Mouse (Mus musculus) lung, postnatal 0 days (tissue): Measurements from ENCODE around the gene Fam219a. TPM values are rescaled to one million over a fixed set of nuclear protein-coding genes. Genes with fewer than 3 reads are reported as not detected.

Experiments used
- ATAC-seq: fragments of 200-750 bp; cut with Nextera tagmentation; 2 replicates; pipeline ENCODE4 v1.8.0; 2017; ENCODE audit warnings: moderate library complexity
- DNase-seq: peaks from one replicate; pipeline ENCODE4 v3.0.0-alpha.2; 2016; ENCODE audit warnings: low spot score
- H3K27ac ChIP-seq: fragments of 300-500 bp; sonication (generic); 2 replicates; pipeline ENCODE4 v1.5.1; 2014; ENCODE audit warnings: antibody characterized with exemption, mild to moderate bottlenecking, low read length, mixed read lengths
- H3K27me3 ChIP-seq: fragments of 300-500 bp; sonication (generic); replicated peaks from 2 replicates; pipeline ENCODE4 v1.6.1; 2014; ENCODE audit warnings: low read length, mixed read lengths; ENCODE audit not compliant: insufficient read depth
- H3K36me3 ChIP-seq: fragments of 300-500 bp; sonication (generic); 2 replicates; pipeline ENCODE4 v1.6.1; 2014; ENCODE audit warnings: low read length, mixed read lengths; ENCODE audit not compliant: insufficient read depth
- H3K4me1 ChIP-seq: fragments of 300-500 bp; sonication (generic); 2 replicates; pipeline ENCODE4 v1.6.1; 2014; ENCODE audit warnings: antibody characterized with exemption, low read depth, low read length, mixed read lengths; ENCODE audit not compliant: insufficient read depth
- H3K4me2 ChIP-seq: fragments of 300-500 bp; sonication (generic); replicated peaks from 2 replicates; pipeline ENCODE4 v1.6.1; 2014; ENCODE audit warnings: low read depth, mild to moderate bottlenecking, low read length, moderate library complexity, mixed read lengths
- H3K4me3 ChIP-seq: fragments of 300-500 bp; sonication (generic); 2 replicates; pipeline ENCODE4 v1.5.1; 2014; ENCODE audit warnings: low read depth, low read length
- H3K9ac ChIP-seq: fragments of 300-500 bp; sonication (generic); replicated peaks from 2 replicates; pipeline ENCODE4 v1.6.1; 2014; ENCODE audit warnings: low read depth, mild to moderate bottlenecking
- H3K9me3 ChIP-seq: fragments of 300-500 bp; sonication (generic); 2 replicates; pipeline ENCODE4 v1.6.1; 2016; ENCODE audit warnings: low read length, mixed read lengths
- CTCF ChIP-seq: IDR thresholded peaks from 2 replicates; pipeline ENCODE4 v1.5.1; 2016; ENCODE audit warnings: antibody characterized with exemption, mild to moderate bottlenecking
- EP300 ChIP-seq: IDR thresholded peaks from 2 replicates; pipeline ENCODE4 v1.6.1; 2016; ENCODE audit warnings: antibody characterized with exemption, mild to moderate bottlenecking, control low read depth
- WGBS: fragments of 180-500 bp; shearing (Covaris S2); extraction: QIAGEN DNeasy Blood & Tissue Kit; methylation state at CpG from one replicate; pipeline ENCODE4 v1.1.7; 2014; 5-methylcytosine and 5-hydroxymethylcytosine counted together
- polyA plus RNA-seq: library from polyadenylated mRNA; unstranded; fragments of >200 nt; fragmentation: Nextera tagmentation; extraction: Ambion mirVana; gene quantifications from 2 replicates; pipeline ENCODE4 v1.2.1, GENCODE M21; 2015

The Fam219a gene
- polyA plus RNA-seq, 1 experiment from 2014 or later: 4.7 TPM

DNA sequence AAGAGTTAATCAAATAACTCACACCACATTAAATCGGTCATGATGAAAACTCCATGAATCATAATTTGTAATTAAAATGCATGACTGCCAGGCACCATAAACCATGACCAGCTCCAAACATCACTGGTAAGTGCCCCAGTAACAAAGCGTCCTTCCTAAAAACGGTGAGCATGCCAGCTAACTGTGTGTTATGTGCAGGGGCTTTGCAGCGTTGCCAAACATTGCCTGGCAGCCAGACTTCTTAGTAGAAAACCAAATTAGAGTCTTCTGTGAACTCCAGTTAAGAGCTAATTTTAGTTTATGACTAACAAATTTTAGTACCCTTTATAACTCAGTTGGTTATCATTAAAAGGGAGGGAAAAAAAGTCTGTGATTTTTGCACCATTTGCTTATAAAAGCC lies 4.2 kb upstream of the Fam219a start:
- H3K27ac ChIP-seq: no peak overlapping the region
- H3K36me3 ChIP-seq: no peaks in the 10 kb centered on the region
- no peak for DNase-seq
- no peak overlapping the region for H3K4me2 ChIP-seq
- no peaks in the 10 kb centered on the region for H3K4me1 ChIP-seq
- ATAC-seq: no peak
- no peak overlapping the region for H3K4me3 ChIP-seq
- TF ChIP-seq EP300: no peak
- TF ChIP-seq CTCF: no peak
- no peaks in the 10 kb centered on the region for H3K27me3 ChIP-seq
- 66% methylated on average over 4 of the region's 4 CpGs for WGBS
- H3K9ac ChIP-seq: no peak overlapping the region
- H3K9me3 ChIP-seq: no peaks in the 10 kb centered on the region

DNA sequence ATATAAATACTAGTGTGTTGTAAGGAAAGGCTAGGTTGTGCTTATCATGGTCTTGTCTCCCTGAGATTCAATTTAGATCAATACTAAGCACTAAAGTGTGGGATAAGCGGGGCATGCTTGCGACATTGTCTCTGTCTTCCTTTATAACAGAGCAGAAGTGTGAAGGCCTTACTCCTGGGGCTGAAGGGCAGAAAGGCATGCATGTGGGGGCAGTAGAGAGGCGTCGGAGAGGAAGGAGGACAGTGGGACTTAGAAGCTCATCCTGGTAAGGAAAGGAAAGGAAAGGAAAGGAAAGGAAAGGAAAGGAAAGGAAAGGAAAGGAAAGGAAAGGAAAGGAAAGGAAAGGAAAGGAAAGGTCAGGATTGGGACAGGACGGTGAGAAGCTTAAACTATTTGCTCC lies 2.2 kb upstream of the Fam219a start:
- Histone ChIP-seq H3K4me1 (no peaks in the 10 kb centered on the region; the same call in 1 of the 2 replicates), H3K27me3 (no peaks in the 10 kb centered on the region), H3K4me3 (no peak overlapping the region), H3K9me3 (no peaks in the 10 kb centered on the region), H3K4me2 (no peak overlapping the region), H3K36me3 (no peaks in the 10 kb centered on the region), H3K9ac (no peak overlapping the region), H3K27ac (no peak overlapping the region)
- 22% methylated on average over 5 of the region's 5 CpGs for WGBS
- DNase-seq (no peak), ATAC-seq (no peak)
- TF ChIP-seq CTCF (peak; percentile 56), EP300 (no peak)

DNA sequence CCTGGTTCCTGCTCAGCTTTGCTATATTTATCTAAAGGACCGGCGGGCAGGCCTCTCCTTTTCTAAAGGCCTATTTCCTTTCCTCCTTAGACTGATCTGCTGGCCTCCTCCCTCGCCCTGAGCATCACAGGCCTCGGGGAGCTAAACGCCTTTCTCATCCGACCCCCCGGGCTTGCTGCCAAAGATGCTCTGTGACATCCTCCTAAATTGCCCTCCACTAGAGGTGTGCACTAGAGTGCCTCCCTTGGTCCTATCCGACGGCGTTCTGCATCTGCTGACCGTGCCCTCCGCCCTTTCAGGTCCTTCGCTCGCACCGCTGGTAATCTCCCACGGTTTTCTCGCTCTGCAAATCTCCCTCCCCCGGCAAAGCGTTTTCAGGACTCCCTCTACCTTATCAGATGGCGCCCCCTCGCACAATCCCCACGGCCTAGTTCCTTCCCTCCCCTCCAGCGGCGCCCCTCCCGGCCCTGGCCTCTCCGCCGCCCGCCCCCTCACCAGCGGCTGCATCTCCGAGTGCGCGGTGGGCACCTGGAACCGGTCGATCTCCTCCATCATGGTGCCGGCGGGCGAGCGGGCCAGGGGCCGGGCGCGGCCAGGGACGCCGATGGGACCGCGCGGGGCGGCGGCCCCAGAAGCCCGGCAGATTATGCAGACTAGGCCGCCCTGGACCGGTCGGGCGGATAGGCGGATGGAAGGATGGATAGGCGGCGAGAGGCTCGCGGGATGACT lies 492 bp downstream of the Fam219a start:
- no peaks in the 10 kb centered on the region for H3K36me3 ChIP-seq
- peak; percentile 1; the same call in 1 of the 2 replicates for ATAC-seq
- H3K9ac ChIP-seq: peak overlapping the region; percentile 72
- H3K27me3 ChIP-seq: no peaks in the 10 kb centered on the region
- peak; percentile 16 for DNase-seq
- H3K4me1 ChIP-seq: peaks cover 3% of the 10 kb centered on the region; the same call in 1 of the 2 replicates
- TF ChIP-seq EP300: no peak
- no peak for TF ChIP-seq CTCF
- peak overlapping the region; percentile 94 for H3K4me2 ChIP-seq
- no peaks in the 10 kb centered on the region for H3K9me3 ChIP-seq
- H3K4me3 ChIP-seq: peak overlapping the region; percentile 77
- 1% methylated on average over 48 of the region's 58 CpGs for WGBS
- H3K27ac ChIP-seq: peak overlapping the region; percentile 64

DNA sequence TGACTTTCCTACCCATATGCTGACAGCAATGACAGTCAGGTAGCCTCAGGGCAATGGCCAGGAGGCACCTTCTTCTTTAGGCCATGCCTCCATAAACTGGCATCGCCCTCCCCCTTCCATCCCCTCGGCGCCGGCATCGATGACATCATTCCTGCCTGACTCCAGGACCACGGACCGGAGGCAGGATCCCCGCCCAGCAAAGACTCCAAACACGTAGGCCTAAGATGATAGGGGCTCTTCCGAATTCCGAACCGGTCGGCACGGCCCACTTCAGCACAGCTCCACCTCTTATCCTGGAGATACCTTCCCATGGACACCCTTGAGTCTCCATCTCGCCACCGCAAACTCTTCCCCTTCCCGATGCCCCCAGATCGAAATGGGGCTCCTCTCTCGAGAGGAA lies 1.1 kb downstream of the Fam219a start:
- H3K4me3 ChIP-seq: peak overlapping the region; percentile 77
- H3K4me1 ChIP-seq: peaks cover 3% of the 10 kb centered on the region; the same call in 1 of the 2 replicates
- peak; percentile 1; the same call in 1 of the 2 replicates for ATAC-seq
- H3K27me3 ChIP-seq: no peaks in the 10 kb centered on the region
- no peaks in the 10 kb centered on the region for H3K36me3 ChIP-seq
- TF ChIP-seq EP300 (no peak), CTCF (no peak)
- DNase-seq: peak; percentile 40
- peak overlapping the region; percentile 72 for H3K9ac ChIP-seq
- H3K4me2 ChIP-seq: peak overlapping the region; percentile 94
- peak overlapping the region; percentile 64 for H3K27ac ChIP-seq
- 14% methylated on average over 19 of the region's 19 CpGs for WGBS
- no peaks in the 10 kb centered on the region for H3K9me3 ChIP-seq

- H3K4me3 ChIP-seq: no peak overlapping the region
- no peak overlapping the region for H3K27ac ChIP-seq
- TF ChIP-seq EP300: no peak
- no peak for TF ChIP-seq CTCF
- ATAC-seq: no peak
- no peak overlapping the region for H3K4me2 ChIP-seq
- WGBS: 22% methylated on average over 3 of the region's 3 CpGs
- peaks cover 3% of the 10 kb centered on the region; the same call in 1 of the 2 replicates for H3K4me1 ChIP-seq
- no peak overlapping the region for H3K9ac ChIP-seq
- no peaks in the 10 kb centered on the region for H3K36me3 ChIP-seq
- H3K9me3 ChIP-seq: no peaks in the 10 kb centered on the region
- no peaks in the 10 kb centered on the region for H3K27me3 ChIP-seq
- DNase-seq: no peak
Measured at GRCm38 (mm10) chr4:41566123-41566522, 3.2 kb downstream of the Fam219a start.

DNA sequence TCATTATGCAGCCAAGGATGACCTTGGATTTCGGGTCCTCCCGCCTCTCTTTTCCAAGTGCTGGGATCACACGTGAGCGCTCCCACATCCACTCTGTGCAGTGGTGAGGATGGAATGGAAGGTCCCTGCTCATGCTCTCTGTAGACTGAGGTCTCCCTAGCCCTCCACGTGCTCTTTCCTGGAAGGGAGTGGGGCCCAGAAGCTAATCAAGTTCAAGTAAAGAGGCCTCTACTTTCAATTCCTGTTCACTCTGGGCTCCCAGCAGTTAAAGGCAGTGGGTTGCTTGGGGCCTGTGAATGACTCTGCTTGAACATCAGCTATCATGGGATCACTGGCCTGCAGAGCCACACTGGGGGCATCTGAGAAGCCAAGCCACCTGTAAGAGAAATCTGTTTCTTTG lies 6.0 kb downstream of the Fam219a start:
- ATAC-seq (no peak), DNase-seq (no peak)
- TF ChIP-seq EP300 (no peak), CTCF (no peak)

More for the DNA sequence above, 6.0 kb downstream of the Fam219a start:
- Histone ChIP-seq H3K27ac (no peak overlapping the region), H3K27me3 (no peaks in the 10 kb centered on the region), H3K4me2 (no peak overlapping the region), H3K9me3 (no peaks in the 10 kb centered on the region), H3K36me3 (no peaks in the 10 kb centered on the region), H3K4me1 (peaks cover 3% of the 10 kb centered on the region; the same call in 1 of the 2 replicates), H3K4me3 (no peak overlapping the region), H3K9ac (no peak overlapping the region)
- WGBS: 84% methylated on average over 5 of the region's 5 CpGs
